In genomic region chr8:108733385-108733784, GRCm38 (mm10) we compare ENCODE assay signal across 18 mouse cellular contexts.
DNase-seq lines count a peak whose midpoint lies in the region; ATAC-seq lines count a peak whose summit lies in the region.
"Had no signal": no experiment of that assay in that cellular context is flagged by ENCODE, and none has a peak within 500 bp of the region (broad histone marks: within the 10 kb centered on the region; RNA-seq: fewer than 3 reads in every experiment).

No protein-coding gene starts in this region.

- no peak for DNase-seq in kidney, adult 18-20 months
- no peak for DNase-seq in cerebellum, adult 9-11 months
- DNase-seq: adrenal gland, postnatal 36 days; cerebellum, adult 9-10 months; gastrocnemius, postnatal 36 days; lung, embryonic 14.5 days; right cerebral cortex, postnatal 14 days; thymus, postnatal 36 days had no signal

- no peak overlapping the region for H3K4me3 ChIP-seq in kidney, embryonic 15.5 days (replicated peaks)
- no peak overlapping the region for H3K4me3 ChIP-seq in neural tube, embryonic 12.5 days
- H3K4me3 ChIP-seq in neural tube, embryonic 15.5 days (replicated peaks): no peak overlapping the region
- H3K4me3 ChIP-seq in embryonic facial prominence, embryonic 13.5 days: no peak overlapping the region
- H3K4me3 ChIP-seq in limb, embryonic 13.5 days: no peak overlapping the region
- H3K4me3 ChIP-seq: forebrain, embryonic 12.5 days; hindbrain, embryonic 13.5 days; layer of hippocampus, adult 2 months had no signal

- H3K9me3 ChIP-seq in kidney, embryonic 15.5 days (replicated peaks): no peaks in the 10 kb centered on the region
- no peaks in the 10 kb centered on the region for H3K9me3 ChIP-seq in neural tube, embryonic 12.5 days
- no peaks in the 10 kb centered on the region for H3K9me3 ChIP-seq in neural tube, embryonic 15.5 days (replicated peaks)
- H3K9me3 ChIP-seq in embryonic facial prominence, embryonic 13.5 days: no peaks in the 10 kb centered on the region
- H3K9me3 ChIP-seq in limb, embryonic 13.5 days: no peaks in the 10 kb centered on the region
- H3K9me3 ChIP-seq: forebrain, embryonic 12.5 days; hindbrain, embryonic 13.5 days had no signal

- no peaks in the 10 kb centered on the region for H3K36me3 ChIP-seq in kidney, embryonic 15.5 days
- no peaks in the 10 kb centered on the region for H3K36me3 ChIP-seq in neural tube, embryonic 12.5 days
- H3K36me3 ChIP-seq in neural tube, embryonic 15.5 days: no peaks in the 10 kb centered on the region
- no peaks in the 10 kb centered on the region for H3K36me3 ChIP-seq in embryonic facial prominence, embryonic 13.5 days
- H3K36me3 ChIP-seq in limb, embryonic 13.5 days: no peaks in the 10 kb centered on the region
- H3K36me3 ChIP-seq: forebrain, embryonic 12.5 days; hindbrain, embryonic 13.5 days had no signal

- H3K4me1 ChIP-seq in kidney, embryonic 15.5 days: peaks cover 94% of the 10 kb centered on the region
- peaks cover 81% of the 10 kb centered on the region for H3K4me1 ChIP-seq in neural tube, embryonic 12.5 days
- peaks cover 77% of the 10 kb centered on the region for H3K4me1 ChIP-seq in neural tube, embryonic 15.5 days
- H3K4me1 ChIP-seq in embryonic facial prominence, embryonic 13.5 days: peaks cover 85% of the 10 kb centered on the region
- peaks cover 94% of the 10 kb centered on the region for H3K4me1 ChIP-seq in limb, embryonic 13.5 days

- H3K9ac ChIP-seq in kidney, embryonic 15.5 days: no peak overlapping the region
- H3K9ac ChIP-seq in neural tube, embryonic 12.5 days: no peak overlapping the region
- H3K9ac ChIP-seq in neural tube, embryonic 15.5 days (replicated peaks): no peak overlapping the region
- no peak overlapping the region for H3K9ac ChIP-seq in embryonic facial prominence, embryonic 13.5 days
- no peak overlapping the region for H3K9ac ChIP-seq in limb, embryonic 13.5 days
- H3K9ac ChIP-seq: forebrain, embryonic 12.5 days; hindbrain, embryonic 13.5 days; liver, embryonic 14.5 days; lung, embryonic 14.5 days had no signal

- peak overlapping the region; percentile 71 for H3K27ac ChIP-seq in kidney, embryonic 15.5 days
- H3K27ac ChIP-seq in neural tube, embryonic 12.5 days: no peak overlapping the region
- no peak overlapping the region for H3K27ac ChIP-seq in neural tube, embryonic 15.5 days (replicated peaks)
- H3K27ac ChIP-seq in embryonic facial prominence, embryonic 13.5 days: 0 out of 2 replicates have a peak overlapping the region, but pooled peaks have one; percentile 7
- 0 out of 2 replicates have a peak overlapping the region, but pooled peaks have one; percentile 28 for H3K27ac ChIP-seq in limb, embryonic 13.5 days
- H3K27ac ChIP-seq: hindbrain, embryonic 13.5 days; layer of hippocampus, adult 2 months; liver, embryonic 14.5 days had no signal

- ATAC-seq in kidney, embryonic 15.5 days (replicated peaks; ENCODE audit: low FRiP score): no peak
- ATAC-seq in neural tube, embryonic 12.5 days (ENCODE audit: low FRiP score, low read depth): no peak
- ATAC-seq in neural tube, embryonic 15.5 days (ENCODE audit: low FRiP score): no peak
- 0 out of 2 replicates have a peak, but pooled peaks have one; percentile 48 for ATAC-seq in embryonic facial prominence, embryonic 13.5 days (ENCODE audit: insufficient number of reproducible peaks, insufficient read depth, low FRiP score, low TSS enrichment, low read depth)
- no peak for ATAC-seq in limb, embryonic 13.5 days (ENCODE audit: low FRiP score, low read depth)
- ATAC-seq: inflammation-experienced regulatory T-cells, adult 6 months had no signal

- no peaks in the 10 kb centered on the region for H3K27me3 ChIP-seq in kidney, embryonic 15.5 days
- H3K27me3 ChIP-seq in neural tube, embryonic 12.5 days (replicated peaks): no peaks in the 10 kb centered on the region
- H3K27me3 ChIP-seq in neural tube, embryonic 15.5 days (replicated peaks): 0 out of 2 replicates have a peak, but pooled peaks cover 4% of the 10 kb centered on the region
- H3K27me3 ChIP-seq in embryonic facial prominence, embryonic 13.5 days: no peaks in the 10 kb centered on the region
- no peaks in the 10 kb centered on the region for H3K27me3 ChIP-seq in limb, embryonic 13.5 days

- H3K4me2 ChIP-seq in kidney, embryonic 15.5 days: no peak overlapping the region
- H3K4me2 ChIP-seq in neural tube, embryonic 12.5 days (replicated peaks): peak overlapping the region; percentile 7; the same call in 1 of the 2 replicates
- no peak overlapping the region for H3K4me2 ChIP-seq in neural tube, embryonic 15.5 days
- no peak overlapping the region for H3K4me2 ChIP-seq in embryonic facial prominence, embryonic 13.5 days
- 0 out of 2 replicates have a peak overlapping the region, but pooled peaks have one; percentile 3 for H3K4me2 ChIP-seq in limb, embryonic 13.5 days (replicated peaks)
- H3K4me2 ChIP-seq: hindbrain, embryonic 13.5 days; lung, embryonic 14.5 days had no signal

- 60% methylated on average over 5 of the region's 5 CpGs for WGBS in kidney, embryonic 15.5 days
- 48% methylated on average over 5 of the region's 5 CpGs for WGBS in neural tube, embryonic 12.5 days
- WGBS in neural tube, embryonic 15.5 days: 51% methylated on average over 5 of the region's 5 CpGs
- WGBS in embryonic facial prominence, embryonic 13.5 days: 55% methylated on average over 5 of the region's 5 CpGs
- 48% methylated on average over 5 of the region's 5 CpGs for WGBS in limb, embryonic 13.5 days

Comparison
In these comparisons a context has a peak if more than half of its experiments do, and no peak if none do; other contexts are left out.
1. H3K4me2 ChIP-seq: peak in neural tube, embryonic 12.5 days (single experiment) and limb, embryonic 13.5 days (single experiment); none in kidney, embryonic 15.5 days (single experiment), neural tube, embryonic 15.5 days (single experiment) and embryonic facial prominence, embryonic 13.5 days (single experiment).
2. H3K27ac ChIP-seq: peak in kidney, embryonic 15.5 days (single experiment), embryonic facial prominence, embryonic 13.5 days (single experiment) and limb, embryonic 13.5 days (single experiment); none in neural tube, embryonic 12.5 days (single experiment) and neural tube, embryonic 15.5 days (single experiment).